Mouse (Mus musculus) natural killer cell, adult 2 months (primary cell): Measurements from ENCODE around the gene Hp.

Experiments used
- DNase-seq, 2 experiments: peaks; one replicate each; pipeline ENCODE4 v3.0.0; 2022; ENCODE audit warnings: low spot score in 2 of 2

The Hp gene

DNA sequence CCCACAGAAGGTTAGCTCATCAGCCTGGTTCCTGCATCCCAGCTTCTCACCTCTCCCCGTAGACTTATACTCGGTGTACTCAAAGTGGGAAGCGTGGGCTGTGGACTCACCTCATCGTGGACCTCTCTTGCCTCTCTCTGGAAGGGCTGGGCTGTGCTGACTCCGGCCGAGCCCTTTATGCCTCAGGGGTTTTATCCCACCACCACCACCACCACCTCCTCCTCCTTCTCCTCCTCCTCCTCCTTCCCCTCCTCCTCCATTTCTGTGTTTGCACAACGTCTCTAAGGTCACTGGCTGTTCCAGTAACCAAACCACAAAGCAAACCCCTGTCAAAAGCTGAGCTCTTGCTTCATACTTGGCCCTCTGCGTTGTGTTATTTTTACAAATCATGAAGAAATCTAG is at the start of gene Hp:
Gene Hp (minus strand): TSS at position 273 of the 402 bp plus-strand sequence.
- DNase-seq, result no peak

GRCm38 (mm10) chr8:109628638-109629037 is 49.7 kb upstream of the Hp start:
- DNase-seq, result no peak

DNA sequence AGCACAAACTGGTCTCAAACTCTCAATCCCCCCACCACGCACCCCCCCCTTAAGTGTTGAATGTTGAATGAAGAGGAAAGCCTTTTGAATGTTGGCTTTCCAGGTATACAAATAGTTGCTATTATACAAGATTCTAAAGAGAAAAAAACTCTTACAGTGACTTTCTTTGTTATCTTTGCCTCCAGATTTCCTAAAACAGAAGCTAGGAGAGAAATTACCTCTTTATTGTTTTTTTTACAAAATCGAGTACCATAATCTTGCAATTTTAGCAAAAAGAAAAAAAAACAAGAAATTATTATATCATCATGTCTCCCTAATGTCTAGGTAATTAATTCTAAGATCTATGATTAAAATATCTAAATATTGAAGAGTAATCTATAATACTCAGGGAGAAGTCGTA is 36.6 kb upstream of the Hp start:
- DNase-seq, result no peak

DNA sequence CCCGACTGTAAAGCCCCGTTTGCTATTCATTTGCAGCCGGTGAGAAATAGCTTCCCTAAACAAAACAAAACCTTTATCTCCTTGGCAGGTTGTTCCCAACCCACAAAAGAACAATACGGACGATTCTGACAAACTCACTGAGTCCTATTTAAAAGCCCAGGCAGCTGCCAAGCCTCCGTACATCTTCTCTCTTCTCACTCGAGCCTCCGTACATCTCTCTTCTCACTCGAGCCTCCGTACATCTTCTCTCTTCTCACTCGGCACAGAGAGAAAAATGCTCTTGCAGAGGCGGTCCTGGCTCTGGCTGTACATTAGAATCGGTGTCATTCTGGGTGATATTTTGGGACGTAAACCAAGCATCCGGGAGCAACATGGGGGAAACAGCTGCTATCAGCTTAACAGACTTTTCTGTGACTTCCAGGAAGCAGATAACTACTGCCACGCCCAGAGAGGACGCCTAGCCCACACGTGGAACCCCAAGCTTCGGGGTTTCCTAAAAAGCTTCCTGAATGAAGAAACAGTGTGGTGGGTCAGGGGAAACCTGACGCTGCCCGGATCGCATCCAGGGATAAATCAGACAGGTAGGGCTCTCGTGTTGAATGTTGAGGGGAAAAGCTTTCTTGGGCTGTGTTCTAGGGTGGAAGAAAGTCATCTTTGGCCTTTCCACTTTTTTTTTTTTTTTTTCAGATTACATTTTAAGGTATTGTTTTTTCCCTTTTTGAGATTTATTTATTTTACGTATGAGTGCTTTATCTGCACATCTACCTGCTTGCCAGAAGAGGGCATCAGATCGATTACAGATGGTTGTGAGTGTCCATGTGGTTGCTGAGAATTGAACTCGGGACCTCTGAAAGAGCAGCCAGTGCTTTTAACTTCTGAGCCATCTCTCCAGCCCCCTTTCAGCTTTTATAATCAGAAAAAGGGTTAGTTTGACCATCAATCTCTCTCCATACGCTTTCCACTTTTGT is 35.6 kb upstream of the Hp start, which contains the start of gene Pkd1l3:
Gene Pkd1l3 (plus strand): TSS at position 275 of the 968 bp plus-strand sequence.
- no peak for DNase-seq

DNA sequence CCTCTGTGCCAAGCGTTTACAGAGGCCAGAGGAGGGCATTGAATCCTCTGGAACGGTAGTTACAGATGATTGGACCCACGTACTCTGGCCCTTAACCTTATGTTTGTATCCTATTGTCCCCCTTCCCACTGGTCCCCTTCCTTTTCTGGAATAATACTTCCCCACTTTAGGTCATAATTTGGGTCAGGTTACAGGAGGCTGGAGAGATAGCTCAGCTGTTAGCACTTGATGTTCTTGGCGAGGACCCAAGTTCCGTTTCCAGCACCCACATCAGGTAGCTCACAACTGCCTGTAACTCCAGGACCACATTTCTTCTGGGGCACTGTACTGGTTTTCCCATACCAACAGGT is 30.2 kb upstream of the Hp start:
- DNase-seq, result no peak

DNA sequence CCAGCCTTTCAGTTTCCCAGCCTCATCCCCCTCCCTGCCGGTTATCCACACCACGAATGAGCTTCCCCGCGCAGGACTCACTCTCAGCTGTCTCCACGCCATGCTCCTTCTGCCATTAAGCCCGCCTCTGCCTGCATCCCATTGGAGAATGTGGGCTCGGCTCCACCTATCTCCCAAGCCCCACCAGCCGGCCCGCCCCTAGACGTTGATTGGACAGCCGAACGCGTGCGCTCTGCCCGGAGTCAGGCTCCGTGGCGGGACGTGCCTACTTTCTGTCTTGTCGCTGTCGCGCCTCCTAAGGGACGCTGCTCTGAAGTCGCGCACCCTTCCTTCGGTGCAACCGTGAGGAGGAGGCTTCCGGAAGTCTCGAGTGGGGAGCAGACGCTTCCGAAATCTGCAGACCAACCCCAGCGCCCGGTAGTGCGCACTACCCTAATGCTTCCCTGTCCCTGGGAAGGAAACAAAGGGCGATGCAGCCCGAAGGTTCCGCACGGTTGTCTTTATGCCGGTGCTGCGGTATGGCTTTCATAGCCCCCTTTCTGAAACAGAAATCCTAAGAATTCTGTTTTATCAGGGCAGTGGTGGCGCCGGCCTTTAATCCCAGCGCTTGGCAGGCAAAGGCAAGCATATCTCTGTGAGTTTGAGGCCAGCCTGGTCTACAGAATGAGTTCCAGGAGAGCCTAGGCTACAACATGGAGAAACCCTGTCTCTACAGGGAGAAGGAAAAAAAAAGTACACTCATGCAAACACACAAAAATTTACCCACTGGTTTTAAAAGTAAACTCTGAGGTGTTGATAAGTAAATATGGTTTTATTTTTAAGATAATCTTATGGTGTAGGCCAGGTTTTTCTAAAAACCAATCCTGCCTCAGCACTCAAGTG is 29.5 kb upstream of the Hp start, which contains the start of gene Dhodh:
Gene Dhodh (minus strand): TSS at position 403 of the 882 bp plus-strand sequence.
- DNase-seq, result peak; percentile 94 to 95

GRCm38 (mm10) chr8:109607650-109608049 is 28.7 kb upstream of the Hp start:
- no peak for DNase-seq

DNA sequence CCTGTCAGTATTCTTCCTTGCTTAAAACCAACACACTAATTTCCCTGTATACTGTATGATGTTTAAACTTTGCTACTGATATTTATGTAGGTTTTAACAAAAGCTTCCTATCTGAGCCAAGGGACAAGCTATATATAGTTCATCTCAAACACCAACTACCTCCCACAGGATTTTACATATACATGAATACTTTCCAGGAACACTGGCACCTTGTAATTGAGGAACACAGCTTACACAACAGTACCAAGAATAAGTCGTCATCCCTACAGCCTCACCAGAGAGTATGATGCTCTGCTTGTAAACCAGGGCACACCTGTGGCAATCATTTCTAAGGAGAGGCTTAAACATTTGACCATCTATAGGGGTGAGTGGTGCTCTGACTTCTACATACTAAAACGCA is 27.8 kb upstream of the Hp start:
- DNase-seq, result no peak

DNA sequence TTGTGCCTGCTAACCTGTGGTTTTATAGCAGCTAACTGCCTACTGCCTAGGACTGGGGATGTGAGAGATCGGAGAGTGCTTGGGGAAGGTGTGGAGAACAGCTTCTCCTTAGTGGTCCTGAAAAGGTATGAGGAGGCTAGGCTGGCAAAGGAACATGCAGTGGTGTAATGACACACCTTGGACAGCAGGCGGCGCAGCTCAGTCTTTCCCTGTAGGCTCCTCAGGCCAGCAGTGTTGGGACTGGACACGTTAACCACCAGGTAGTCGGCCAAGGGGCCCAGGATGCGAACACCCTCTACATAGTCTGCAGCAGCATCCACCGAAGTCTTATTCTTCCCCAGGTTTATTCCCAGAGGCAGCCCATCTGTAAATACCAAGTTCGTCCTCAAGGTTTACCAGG is 16.9 kb upstream of the Hp start:
- DNase-seq, result peak; percentile 34 to 53

DNA sequence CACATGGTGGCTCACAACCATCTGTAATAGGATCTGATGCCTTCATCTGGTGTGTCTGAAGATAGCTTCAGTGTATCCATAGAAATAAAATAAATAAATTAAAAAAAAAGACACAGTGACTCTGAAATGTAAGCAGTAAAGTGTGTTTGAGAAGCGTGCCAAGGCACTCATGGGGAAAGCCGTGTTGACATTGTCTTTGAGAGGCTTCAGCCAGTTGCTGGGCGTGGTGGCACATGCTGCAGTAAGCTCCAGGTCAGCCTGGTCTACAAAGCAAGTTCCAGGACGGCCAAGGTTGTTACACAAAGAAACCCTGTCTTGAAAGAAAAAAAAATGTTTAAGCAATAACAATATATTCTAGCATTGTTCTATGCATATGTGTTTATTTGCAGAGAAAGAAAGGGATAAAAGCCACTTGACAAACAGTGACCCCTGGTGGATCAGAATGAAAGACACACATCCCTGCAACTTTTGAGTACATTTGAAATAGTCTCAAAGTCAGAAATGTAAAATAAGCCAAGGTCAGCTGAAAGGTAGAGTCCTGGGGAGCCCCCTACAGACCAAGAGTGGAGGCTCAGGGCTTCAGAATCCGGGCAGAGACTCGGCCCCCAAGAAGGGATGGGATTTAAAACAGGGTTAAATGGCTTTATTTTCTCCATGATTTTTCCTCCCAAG is 14.3 kb upstream of the Hp start:
- DNase-seq, result peak in 1 of 2 experiments; percentile 8

- DNase-seq, result no peak
Measured at GRCm38 (mm10) chr8:109592164-109592563, 13.2 kb upstream of the Hp start.

DNA sequence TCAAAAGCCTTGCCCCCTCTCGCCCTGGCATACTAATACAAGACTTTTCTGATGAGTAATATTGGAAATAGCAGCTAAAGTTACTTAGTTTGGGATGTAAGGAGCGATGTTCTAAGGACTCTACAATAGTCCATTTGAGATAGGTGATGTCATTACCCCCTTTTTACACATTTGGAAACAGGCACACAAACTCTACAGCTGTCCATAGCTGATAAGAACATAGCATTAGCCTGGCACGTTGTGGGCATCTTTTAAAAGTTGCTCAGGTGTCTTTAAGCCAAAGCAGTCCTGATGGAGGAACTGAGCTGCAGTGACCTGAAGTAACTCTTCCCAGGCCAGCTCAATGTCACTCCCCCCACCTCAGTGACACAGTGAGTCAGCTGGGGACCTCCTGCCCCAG is 12.4 kb upstream of the Hp start:
- DNase-seq, result no peak

- no peak for DNase-seq
Measured at GRCm38 (mm10) chr8:109590901-109591300, 11.9 kb upstream of the Hp start.

DNA sequence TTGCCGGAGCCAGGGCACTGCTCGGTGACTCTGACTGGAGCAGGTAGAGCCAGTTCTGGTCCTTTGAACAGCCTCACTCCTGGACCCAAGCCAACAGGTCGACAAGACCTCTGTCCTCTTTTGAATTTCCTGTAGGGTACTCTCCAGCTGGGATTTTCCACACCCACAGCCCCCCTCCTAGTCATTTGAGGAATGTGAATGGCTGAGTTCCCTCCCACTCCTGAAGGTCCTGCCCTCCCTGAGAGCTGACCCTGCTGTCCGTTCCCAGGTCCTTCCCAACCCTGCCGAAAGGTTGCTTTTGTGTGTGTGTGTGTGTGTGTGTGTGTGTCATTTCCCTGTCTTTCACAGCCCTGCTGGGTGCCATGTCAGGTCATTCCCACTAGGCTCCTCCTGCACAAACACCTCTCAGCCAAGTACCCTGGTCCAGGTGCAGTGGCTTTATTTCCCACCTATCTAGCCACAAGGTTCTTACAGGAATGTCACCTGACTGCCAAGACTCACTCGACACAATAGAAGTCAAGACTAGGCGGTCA is 8.1 kb upstream of the Hp start:
- DNase-seq, result no peak

GRCm38 (mm10) chr8:109585652-109586051 is 6.7 kb upstream of the Hp start:
- no peak for DNase-seq

DNA sequence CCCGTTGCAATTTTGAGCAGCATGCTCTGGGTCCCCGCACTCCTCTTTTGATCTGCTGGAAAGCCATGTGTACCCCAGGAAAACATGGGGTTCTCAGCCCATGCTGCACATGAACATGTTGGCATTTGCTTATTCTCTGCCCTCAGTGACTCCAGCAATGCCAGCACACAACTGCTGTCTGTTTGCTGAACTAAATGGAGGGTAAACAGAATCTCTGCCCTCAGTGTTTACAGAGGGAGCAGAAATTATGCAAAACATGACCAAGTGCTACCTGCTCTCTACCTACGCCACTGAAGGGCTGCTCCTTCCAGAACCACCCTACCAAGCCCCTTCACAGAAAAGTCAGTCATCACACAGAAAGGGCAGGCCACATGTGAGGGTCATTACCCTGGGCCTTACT is 5.9 kb upstream of the Hp start:
- DNase-seq, result no peak

DNA sequence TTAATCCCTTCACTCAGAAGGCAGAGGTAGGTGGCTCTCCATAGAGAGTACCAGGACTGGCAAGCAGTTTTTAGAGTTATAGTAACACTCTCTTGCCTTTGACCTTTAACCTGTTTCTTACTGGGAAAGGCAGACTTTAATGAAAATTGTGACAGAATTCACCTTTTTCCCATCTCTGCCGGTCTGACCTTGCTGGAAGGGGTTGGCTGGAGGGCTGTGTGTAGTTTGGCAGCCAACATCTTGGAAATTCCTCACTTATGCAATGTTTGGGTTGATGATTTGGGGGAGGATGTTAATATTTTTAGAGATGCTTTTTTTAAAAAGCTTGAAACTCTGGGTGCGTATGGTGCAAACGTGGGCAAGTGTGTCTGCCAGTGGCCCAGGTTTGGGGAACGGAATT is 5.3 kb upstream of the Hp start:
- no peak for DNase-seq

DNA sequence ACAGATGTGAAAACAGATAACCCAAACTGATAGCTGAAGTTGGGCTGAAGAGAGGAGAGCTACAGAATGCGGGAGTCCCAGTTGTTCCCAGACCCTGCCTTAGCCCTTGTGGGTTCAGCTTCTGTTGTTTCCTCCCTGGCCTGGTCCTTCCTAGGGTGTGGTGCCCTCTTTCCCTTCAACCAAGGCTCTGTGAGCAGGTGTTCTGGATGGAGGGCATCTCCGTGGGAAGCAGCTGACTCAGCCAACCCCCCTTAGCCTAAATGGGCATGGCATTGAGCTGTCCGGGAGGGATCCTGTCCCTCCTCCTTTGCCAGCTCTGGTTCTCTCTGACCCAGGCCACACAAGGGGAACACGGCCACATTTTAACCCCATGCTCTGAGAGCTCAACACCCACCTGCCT is 2.7 kb downstream of the Hp start:
- no peak for DNase-seq

GRCm38 (mm10) chr8:109571139-109571538 is 7.8 kb downstream of the Hp start:
- no peak for DNase-seq

GRCm38 (mm10) chr8:109565498-109566333 is 13.3 kb downstream of the Hp start, which contains the start of the genes Dhx38 and Txnl4b:
Gene Dhx38 (minus strand): TSS chr8:109565861.
Gene Txnl4b (plus strand): TSS chr8:109565892.
- peak; percentile 98 for DNase-seq

- DNase-seq, result no peak
Measured at GRCm38 (mm10) chr8:109564766-109565165, 14.2 kb downstream of the Hp start.
